Mouse (Mus musculus) left cerebral cortex, adult 2 months (tissue): ENCODE results near the gene Atg4c. TPM values are rescaled to one million over a fixed set of nuclear protein-coding genes. Genes with fewer than 3 reads are reported as not detected.
A peak's percentile ranks its signal among the peaks of the same experiment; 100 is the strongest.

Source experiments
- DNase-seq, 2 experiments: peaks; one replicate each; pipeline ENCODE4 v3.0.0; 2021 to 2022; ENCODE audit warnings: low spot score in 2 of 2, mixed read lengths in 1 of 2; ENCODE audit errors: extremely low spot score in 1 of 2
- H3K27ac ChIP-seq: fragments of 200-600 bp; 2 replicates; pipeline ENCODE4 v1.8.1; 2022
- H3K4me3 ChIP-seq: fragments of 200-600 bp; 2 replicates; pipeline ENCODE4 v1.8.1; 2022
- CTCF ChIP-seq: fragments of 200-600 bp; IDR thresholded peaks from 2 replicates; pipeline ENCODE4 v1.8.1; 2022; ENCODE audit warnings: antibody characterized with exemption, mild to moderate bottlenecking, moderate library complexity
- intact Hi-C: fragments of 180-260 bp; cut with DNase I; formaldehyde crosslinking; loops from one replicate; pipeline ENCODE4 v1.15.1; 2025
- total RNA-seq, 2 experiments: library from RNA; stranded (reverse); gene quantifications; 2 replicates each; pipeline ENCODE4 v1.2.3; 2021

Atg4c gene
- total RNA-seq, 2 experiments from 2014 or later: 44.8 to 46.8 TPM

DNA sequence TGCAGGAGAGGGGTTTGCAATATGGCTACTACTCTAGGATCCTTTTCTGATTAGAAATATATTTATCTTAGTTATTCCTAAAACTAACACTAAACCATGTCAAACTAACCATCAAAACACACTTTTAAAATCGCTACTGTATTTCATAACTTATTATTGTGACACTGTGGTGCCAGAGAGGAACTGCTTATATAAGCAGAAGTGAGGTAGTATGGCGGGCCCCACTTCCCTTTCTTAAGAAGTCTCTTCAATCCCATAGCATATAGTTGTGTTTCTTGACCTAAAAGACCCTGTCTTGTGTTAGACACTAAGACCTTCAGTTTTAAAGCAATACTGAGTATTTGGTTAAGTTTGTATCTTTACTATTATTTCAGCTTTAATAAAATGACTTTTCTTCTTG, 31.1 kb downstream of the Atg4c start:
- intact Hi-C loops: no loop called here

DNA sequence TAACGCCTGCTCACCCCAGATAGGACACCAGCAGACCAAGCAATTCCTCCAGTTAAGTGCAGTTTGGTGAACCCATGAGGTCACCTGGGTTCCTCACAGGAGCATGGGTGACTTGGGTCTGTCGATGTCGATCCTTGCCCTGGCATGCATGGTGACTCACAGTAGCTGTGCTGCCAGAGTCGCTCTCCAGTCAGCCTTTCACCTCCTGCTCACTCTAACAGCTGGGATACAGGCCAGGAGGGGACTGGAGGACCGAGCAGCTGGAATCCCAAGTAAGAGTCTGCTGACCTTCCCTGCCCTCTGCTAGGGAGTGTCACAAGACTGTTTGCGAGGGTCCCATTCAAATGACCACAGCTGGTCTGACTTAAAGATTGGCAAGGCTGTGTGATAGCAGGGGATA, 33.5 kb downstream of the Atg4c start:
- Histone ChIP-seq H3K27ac (no peak overlapping the region), H3K4me3 (no peak overlapping the region)
- DNase-seq: no peak
- no peak for TF ChIP-seq CTCF
- intact Hi-C loops: no loop called here

More for the DNA sequence above, 31.1 kb downstream of the Atg4c start:
- TF ChIP-seq CTCF: no peak
- Histone ChIP-seq H3K27ac (no peak overlapping the region), H3K4me3 (no peak overlapping the region)
- DNase-seq: no peak

DNA sequence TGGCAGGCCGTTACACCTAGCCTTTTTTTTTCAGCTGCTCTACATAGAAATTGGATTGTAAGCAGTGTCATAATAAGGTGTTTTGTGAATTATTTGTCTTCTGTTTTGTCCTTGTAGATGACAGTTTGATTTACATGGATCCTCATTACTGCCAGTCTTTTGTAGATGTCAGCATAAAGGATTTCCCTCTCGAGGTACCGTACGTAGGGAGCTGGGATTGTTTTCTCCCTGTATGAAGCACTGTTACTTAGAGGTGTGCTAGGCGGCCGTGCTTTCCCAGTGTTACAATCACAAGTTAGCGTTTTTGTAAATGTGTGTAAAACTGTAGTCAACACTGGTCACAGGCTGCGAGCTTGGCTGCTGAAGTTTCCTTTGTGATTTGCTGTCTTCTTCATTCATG, 35.6 kb downstream of the Atg4c start:
- no peak for TF ChIP-seq CTCF
- H3K27ac ChIP-seq: no peak overlapping the region
- intact Hi-C loops: no loop called here
- no peak overlapping the region for H3K4me3 ChIP-seq
- no peak for DNase-seq

- Histone ChIP-seq H3K4me3 (no peak overlapping the region), H3K27ac (no peak overlapping the region)
- DNase-seq: no peak
- intact Hi-C loops: no loop called here
- TF ChIP-seq CTCF: peak; percentile 75
Measured at GRCm38 (mm10) chr4:99235203-99235856, 41.6 kb downstream of the Atg4c start.

GRCm38 (mm10) chr4:99238305-99238704, 44.6 kb downstream of the Atg4c start:
- Histone ChIP-seq H3K4me3 (no peak overlapping the region), H3K27ac (no peak overlapping the region)
- DNase-seq: no peak
- peak; percentile 36 for TF ChIP-seq CTCF
- intact Hi-C loops: no loop called here

DNA sequence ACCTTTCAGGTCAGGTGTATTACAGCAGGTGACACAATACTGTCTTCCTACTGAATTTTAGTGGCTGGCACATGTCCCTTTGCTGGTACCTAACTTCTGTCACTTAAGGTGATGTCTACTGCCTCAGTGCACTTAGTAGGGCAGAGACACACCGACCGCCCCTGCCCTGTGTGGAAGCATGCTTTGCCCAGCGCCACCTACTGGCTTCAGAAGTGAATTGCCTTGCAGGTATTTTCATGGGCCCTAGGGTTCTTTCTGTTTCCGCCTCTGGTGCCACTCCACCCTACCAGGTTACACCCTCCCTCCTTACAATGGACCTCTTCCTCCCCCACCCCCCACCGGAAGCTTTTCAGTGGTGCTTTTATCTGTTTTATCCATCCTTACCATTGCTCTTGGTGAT, 47.9 kb downstream of the Atg4c start:
- no peak for DNase-seq
- Histone ChIP-seq H3K4me3 (no peak overlapping the region), H3K27ac (no peak overlapping the region)
- intact Hi-C loops: no loop called here
- TF ChIP-seq CTCF: peak; percentile 44

GRCm38 (mm10) chr4:99249358-99249757, 55.6 kb downstream of the Atg4c start:
- intact Hi-C loops: no loop called here
- no peak overlapping the region for H3K27ac ChIP-seq
- TF ChIP-seq CTCF: no peak
- no peak overlapping the region for H3K4me3 ChIP-seq
- no peak for DNase-seq

GRCm38 (mm10) chr4:99249826-99250225, 56.1 kb downstream of the Atg4c start:
- intact Hi-C loops: no loop called here
- H3K27ac ChIP-seq: no peak overlapping the region
- no peak overlapping the region for H3K4me3 ChIP-seq
- no peak for DNase-seq
- no peak for TF ChIP-seq CTCF

DNA sequence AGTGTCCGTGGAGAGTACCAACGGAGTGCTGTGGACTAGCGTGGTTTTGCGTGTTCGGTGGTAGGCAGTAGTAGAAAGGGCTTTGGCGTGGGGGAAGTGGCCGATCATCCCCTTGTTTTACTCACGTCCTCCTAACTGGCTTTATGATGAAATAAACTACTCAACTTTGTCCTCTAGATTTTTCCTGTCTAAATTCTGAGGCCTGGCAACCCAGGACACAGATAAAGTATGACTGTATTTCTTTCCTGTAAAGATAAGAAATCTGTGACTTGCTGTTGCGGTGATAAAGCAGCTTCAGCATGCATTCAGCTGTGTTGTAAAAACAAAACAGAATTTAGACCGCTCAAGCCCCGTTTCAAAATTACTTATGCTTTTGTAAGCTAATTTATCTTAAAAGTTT, 59.2 kb downstream of the Atg4c start:
- intact Hi-C loops: no loop called here
- DNase-seq: no peak
- no peak overlapping the region for H3K27ac ChIP-seq
- no peak overlapping the region for H3K4me3 ChIP-seq
- TF ChIP-seq CTCF: no peak

DNA sequence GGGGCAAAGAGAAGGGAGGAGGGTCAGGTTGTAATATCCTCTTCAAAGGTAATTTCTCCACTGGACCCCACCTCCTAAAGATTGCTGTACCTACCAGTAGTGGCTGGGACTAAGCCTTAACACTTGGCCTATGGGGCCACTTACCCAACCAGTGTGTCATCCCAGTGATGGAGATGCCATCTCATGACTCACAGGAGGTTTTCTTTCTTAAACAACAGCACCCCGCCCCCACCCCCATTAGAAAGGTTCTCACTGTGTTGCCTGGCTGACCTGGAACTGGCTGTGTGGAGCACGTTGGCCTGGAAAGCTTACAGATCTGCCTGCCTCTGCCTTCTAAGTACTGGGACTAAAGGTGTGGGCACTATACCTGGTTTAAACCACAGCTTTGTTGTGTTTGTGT, 69.5 kb downstream of the Atg4c start:
- no peak overlapping the region for H3K4me3 ChIP-seq
- TF ChIP-seq CTCF: no peak
- H3K27ac ChIP-seq: no peak overlapping the region
- intact Hi-C loops: no loop called here
- no peak for DNase-seq

GRCm38 (mm10) chr4:99263663-99264062, 69.9 kb downstream of the Atg4c start:
- DNase-seq: no peak
- H3K27ac ChIP-seq: no peak overlapping the region
- intact Hi-C loops: no loop called here
- no peak overlapping the region for H3K4me3 ChIP-seq
- no peak for TF ChIP-seq CTCF

DNA sequence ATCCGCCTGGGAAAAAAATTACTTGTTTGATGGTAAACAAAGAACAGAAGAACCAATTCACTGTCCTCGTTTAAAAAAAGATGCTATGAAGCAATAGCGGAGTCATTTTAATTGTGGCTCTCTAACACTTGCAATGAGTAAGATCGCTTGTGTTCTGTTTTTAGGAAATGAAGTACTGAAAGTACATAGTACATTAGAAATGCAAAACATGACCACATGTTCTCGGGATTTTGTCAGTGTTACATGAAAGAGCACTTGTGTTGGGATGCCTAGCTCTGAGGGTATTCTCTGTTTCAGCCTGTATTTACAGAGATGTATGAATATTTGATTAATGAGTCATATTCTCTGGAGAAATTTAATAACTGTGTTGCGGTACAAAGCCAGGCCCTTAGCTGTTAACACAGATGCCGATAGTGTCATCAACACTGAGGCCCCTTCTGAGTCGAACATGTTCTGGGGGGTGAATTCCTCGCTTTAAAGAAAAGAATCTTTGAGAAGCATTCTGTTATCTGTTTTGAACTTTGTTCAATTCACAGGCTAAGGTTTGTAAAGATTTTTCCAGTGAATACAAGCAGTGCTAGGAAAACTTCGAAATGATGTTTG, 73.2 kb downstream of the Atg4c start:
- TF ChIP-seq CTCF: no peak
- Histone ChIP-seq H3K4me3 (no peak overlapping the region), H3K27ac (no peak overlapping the region)
- DNase-seq: no peak
- intact Hi-C loops: no loop called here

- DNase-seq: no peak
- no peak for TF ChIP-seq CTCF
- H3K4me3 ChIP-seq: no peak overlapping the region
- no peak overlapping the region for H3K27ac ChIP-seq
- intact Hi-C loops: no loop called here
Measured at GRCm38 (mm10) chr4:99272860-99273259, 79.1 kb downstream of the Atg4c start.
